Mouse (Mus musculus) embryonic facial prominence, embryonic 11.5 days (tissue): ENCODE data around the gene Kremen2. TPM values are rescaled to one million over a fixed set of nuclear protein-coding genes. Genes with fewer than 3 reads are reported as not detected.

Experiments used
- ATAC-seq: fragments of 200-750 bp; cut with Nextera tagmentation; replicated peaks from 2 replicates; pipeline ENCODE4 v1.8.0; 2017; ENCODE audit warnings: low read depth; ENCODE audit not compliant: insufficient number of reproducible peaks, low FRiP score, low TSS enrichment
- DNase-seq: peaks from one replicate; pipeline ENCODE4 v3.0.0-alpha.2; 2015; ENCODE audit warnings: low spot score
- H3K27ac ChIP-seq: fragments of 300-500 bp; sonication (generic); replicated peaks from 2 replicates; pipeline ENCODE4 v1.5.1; 2014; ENCODE audit warnings: mild to moderate bottlenecking, low read depth, low read length, control low read depth
- H3K27me3 ChIP-seq: fragments of 300-500 bp; sonication (generic); 2 replicates; pipeline ENCODE4 v1.6.1; 2014; ENCODE audit warnings: mild to moderate bottlenecking, low read length, moderate library complexity, mixed read lengths; ENCODE audit not compliant: control insufficient read depth, insufficient read depth
- H3K36me3 ChIP-seq: fragments of 300-500 bp; sonication (generic); replicated peaks from 2 replicates; pipeline ENCODE4 v1.6.1; 2014; ENCODE audit warnings: low read depth, mild to moderate bottlenecking, low read length, moderate library complexity, mixed read lengths; ENCODE audit not compliant: control insufficient read depth, insufficient read depth
- H3K4me1 ChIP-seq: fragments of 300-500 bp; sonication (generic); 2 replicates; pipeline ENCODE4 v1.6.1; 2014; ENCODE audit warnings: low read length, mixed read lengths; ENCODE audit not compliant: control insufficient read depth, insufficient read depth
- H3K4me2 ChIP-seq: fragments of 300-500 bp; sonication (generic); 2 replicates; pipeline ENCODE4 v1.6.1; 2014; ENCODE audit warnings: low read depth, mild to moderate bottlenecking, control low read depth, low read length, moderate library complexity
- H3K4me3 ChIP-seq: fragments of 300-500 bp; sonication (generic); 2 replicates; pipeline ENCODE4 v1.5.1; 2014; ENCODE audit warnings: low read depth, low read length, control low read depth
- H3K9ac ChIP-seq: fragments of 300-500 bp; sonication (generic); replicated peaks from 2 replicates; pipeline ENCODE4 v1.6.1; 2014; ENCODE audit warnings: mild to moderate bottlenecking, control low read depth, low read length
- H3K9me3 ChIP-seq: fragments of 300-500 bp; sonication (generic); replicated peaks from 2 replicates; pipeline ENCODE4 v1.6.1; 2016; ENCODE audit warnings: mild to moderate bottlenecking, low read length, inconsistent platforms, mixed read lengths; ENCODE audit not compliant: control insufficient read depth
- WGBS: fragments of 180-500 bp; shearing (Covaris S2); extraction: QIAGEN DNeasy Blood & Tissue Kit; methylation state at CpG from one replicate; pipeline ENCODE4 v1.1.7; 2014; 5-methylcytosine and 5-hydroxymethylcytosine counted together
- polyA plus RNA-seq: library from polyadenylated mRNA; unstranded; fragments of >200 nt; fragmentation: Nextera tagmentation; extraction: Ambion mirVana; gene quantifications from 2 replicates; pipeline ENCODE4 v1.2.1, GENCODE M21; 2014

Kremen2 gene
- polyA plus RNA-seq, 1 experiment from 2014 or later: 8.1 TPM

DNA sequence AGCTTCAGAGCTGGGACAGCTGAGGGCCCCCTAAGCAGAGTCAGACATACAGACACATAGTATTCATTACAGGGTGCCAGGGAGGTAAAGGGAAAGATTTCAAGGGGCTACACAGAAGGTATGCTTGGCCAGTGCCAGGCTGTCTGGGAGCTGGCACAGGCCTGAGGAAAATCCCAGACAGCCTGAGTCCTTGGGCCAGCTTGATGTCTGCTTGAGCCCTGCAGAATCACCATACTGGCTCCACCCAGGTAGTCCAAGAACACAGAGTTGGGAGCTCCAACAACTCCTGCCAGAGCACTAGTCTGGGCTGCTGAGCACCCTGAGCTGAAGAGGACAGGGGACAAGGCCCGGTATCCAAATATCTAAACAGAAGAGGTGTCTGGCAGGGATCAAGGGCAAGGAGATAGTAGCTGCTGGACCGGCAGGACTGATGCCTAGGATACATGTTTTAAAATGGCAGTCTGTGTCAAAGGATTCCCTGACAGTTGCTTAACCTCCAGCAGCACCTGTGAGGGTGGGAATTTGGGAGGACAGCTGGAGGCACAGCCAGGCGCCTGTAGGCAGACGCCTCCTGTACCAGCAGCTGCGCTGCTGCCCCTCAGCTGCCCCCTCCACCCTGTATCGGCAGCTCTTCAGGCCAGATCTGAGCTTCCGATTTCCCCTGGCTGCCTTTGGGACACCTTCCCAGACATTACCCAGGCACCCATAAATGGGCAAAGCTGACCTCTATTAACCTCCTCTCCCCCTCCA is 23.1 kb downstream of the Kremen2 start, which contains the start of gene 1520401A03Rik:
1520401A03Rik (minus strand) TSS at position 408 of the 750 bp plus-strand sequence.
- H3K27me3 ChIP-seq: no peaks in the 10 kb centered on the region
- no peaks in the 10 kb centered on the region for H3K4me1 ChIP-seq
- DNase-seq (no peak), ATAC-seq (no peak)
- H3K9ac ChIP-seq: no peak within 1 kb of the TSS
- H3K4me2 ChIP-seq: no peak within 1 kb of the TSS
- no peaks in the 10 kb centered on the region for H3K9me3 ChIP-seq
- 69% methylated on average over 7 of the region's 7 CpGs for WGBS
- H3K36me3 ChIP-seq: no peaks in the 10 kb centered on the region
- H3K4me3 ChIP-seq: no peak within 1 kb of the TSS
- H3K27ac ChIP-seq: no peak within 1 kb of the TSS

- H3K4me3 ChIP-seq: no peak overlapping the region
- H3K9me3 ChIP-seq: no peaks in the 10 kb centered on the region
- no peak overlapping the region for H3K4me2 ChIP-seq
- DNase-seq (no peak), ATAC-seq (no peak)
- no peaks in the 10 kb centered on the region for H3K27me3 ChIP-seq
- WGBS: 67% methylated on average over 2 of the region's 2 CpGs
- H3K36me3 ChIP-seq: no peaks in the 10 kb centered on the region
- no peaks in the 10 kb centered on the region for H3K4me1 ChIP-seq
- no peak overlapping the region for H3K27ac ChIP-seq
- H3K9ac ChIP-seq: no peak overlapping the region
Observed at GRCm38 (mm10) chr17:23721886-23722285, 23.7 kb downstream of the Kremen2 start.

- H3K9me3 ChIP-seq: no peaks in the 10 kb centered on the region
- 0% methylated on average over 1 of the region's 1 CpGs for WGBS
- DNase-seq (no peak), ATAC-seq (no peak)
- H3K4me1 ChIP-seq: no peaks in the 10 kb centered on the region
- no peak overlapping the region for H3K4me3 ChIP-seq
- H3K36me3 ChIP-seq: no peaks in the 10 kb centered on the region
- H3K4me2 ChIP-seq: no peak overlapping the region
- no peaks in the 10 kb centered on the region for H3K27me3 ChIP-seq
- no peak overlapping the region for H3K27ac ChIP-seq
- H3K9ac ChIP-seq: no peak overlapping the region
Observed at GRCm38 (mm10) chr17:23719455-23719854, 26.2 kb downstream of the Kremen2 start.

GRCm38 (mm10) chr17:23717003-23717402 is 28.6 kb downstream of the Kremen2 start:
- 60% methylated on average over 2 of the region's 2 CpGs for WGBS
- H3K4me3 ChIP-seq: no peak overlapping the region
- ATAC-seq (no peak), DNase-seq (no peak)
- H3K9ac ChIP-seq: no peak overlapping the region
- H3K4me1 ChIP-seq: no peaks in the 10 kb centered on the region
- H3K36me3 ChIP-seq: no peaks in the 10 kb centered on the region
- H3K27me3 ChIP-seq: no peaks in the 10 kb centered on the region
- H3K27ac ChIP-seq: no peak overlapping the region
- H3K4me2 ChIP-seq: no peak overlapping the region
- H3K9me3 ChIP-seq: no peaks in the 10 kb centered on the region

GRCm38 (mm10) chr17:23706212-23706611 is 39.4 kb downstream of the Kremen2 start:
- H3K9me3 ChIP-seq: no peaks in the 10 kb centered on the region
- 0 out of 2 replicates have a peak, but pooled peaks have one; percentile 25 for ATAC-seq
- 3% methylated on average over 3 of the region's 3 CpGs for WGBS

GRCm38 (mm10) chr17:23705525-23706104 is 40.0 kb downstream of the Kremen2 start:
- Histone ChIP-seq H3K4me3 (no peak overlapping the region), H3K27ac (no peak overlapping the region), H3K36me3 (no peaks in the 10 kb centered on the region), H3K4me2 (no peak overlapping the region), H3K4me1 (no peaks in the 10 kb centered on the region), H3K27me3 (no peaks in the 10 kb centered on the region), H3K9ac (no peak overlapping the region), H3K9me3 (no peaks in the 10 kb centered on the region)
- WGBS: 81% methylated on average over 7 of the region's 7 CpGs
- DNase-seq (no peak), ATAC-seq (no peak; the same call in 1 of the 2 replicates)

More at GRCm38 (mm10) chr17:23706212-23706611, 39.4 kb downstream of the Kremen2 start:
- H3K27me3 ChIP-seq: no peaks in the 10 kb centered on the region
- H3K4me2 ChIP-seq: no peak overlapping the region
- H3K9ac ChIP-seq: no peak overlapping the region
- H3K4me1 ChIP-seq: no peaks in the 10 kb centered on the region
- no peak overlapping the region for H3K4me3 ChIP-seq
- H3K27ac ChIP-seq: no peak overlapping the region
- DNase-seq: peak; percentile 85
- H3K36me3 ChIP-seq: no peaks in the 10 kb centered on the region

- 43% methylated on average over 7 of the region's 7 CpGs for WGBS
- ATAC-seq (no peak), DNase-seq (no peak)
- peaks cover 3% of the 10 kb centered on the region for H3K27me3 ChIP-seq
- H3K9me3 ChIP-seq: no peaks in the 10 kb centered on the region
- H3K9ac ChIP-seq: no peak overlapping the region
- no peak overlapping the region for H3K4me3 ChIP-seq
- no peak overlapping the region for H3K4me2 ChIP-seq
- H3K36me3 ChIP-seq: no peaks in the 10 kb centered on the region
- H3K27ac ChIP-seq: no peak overlapping the region
- no peaks in the 10 kb centered on the region for H3K4me1 ChIP-seq
Observed at GRCm38 (mm10) chr17:23704741-23705140, 40.9 kb downstream of the Kremen2 start.

- Histone ChIP-seq H3K9ac (no peak overlapping the region), H3K27me3 (peaks cover 17% of the 10 kb centered on the region), H3K9me3 (no peaks in the 10 kb centered on the region), H3K36me3 (no peaks in the 10 kb centered on the region), H3K4me3 (no peak overlapping the region), H3K4me1 (peaks cover 3% of the 10 kb centered on the region; the same call in 1 of the 2 replicates), H3K27ac (no peak overlapping the region), H3K4me2 (no peak overlapping the region)
- 89% methylated on average over 9 of the region's 9 CpGs for WGBS
- DNase-seq (no peak), ATAC-seq (no peak)
Observed at GRCm38 (mm10) chr17:23703301-23703700, 42.3 kb downstream of the Kremen2 start.
